Mouse (Mus musculus) megakaryocyte-erythroid progenitor cell, adult 5 weeks (primary cell): ENCODE data around the gene Smyd4. TPM values are rescaled to one million over a fixed set of nuclear protein-coding genes. Genes with fewer than 3 reads are reported as not detected.

ENCODE experiments used
- polyA plus RNA-seq: library from polyadenylated mRNA; stranded (reverse); fragments of >175 nt; gene quantifications from 2 replicates; pipeline ENCODE4 v1.2.3, GENCODE M21; 2012

The Smyd4 gene
- polyA plus RNA-seq, result 1.0 and 1.1 TPM in 2 replicates

GRCm38 (mm10) chr11:75348199-75348889, at the start of gene Smyd4, which contains the start of gene Rpa1:
TSS of gene Smyd4 (plus strand) at chr11:75348433.
TSS of gene Rpa1 (minus strand) at chr11:75348324.

DNA sequence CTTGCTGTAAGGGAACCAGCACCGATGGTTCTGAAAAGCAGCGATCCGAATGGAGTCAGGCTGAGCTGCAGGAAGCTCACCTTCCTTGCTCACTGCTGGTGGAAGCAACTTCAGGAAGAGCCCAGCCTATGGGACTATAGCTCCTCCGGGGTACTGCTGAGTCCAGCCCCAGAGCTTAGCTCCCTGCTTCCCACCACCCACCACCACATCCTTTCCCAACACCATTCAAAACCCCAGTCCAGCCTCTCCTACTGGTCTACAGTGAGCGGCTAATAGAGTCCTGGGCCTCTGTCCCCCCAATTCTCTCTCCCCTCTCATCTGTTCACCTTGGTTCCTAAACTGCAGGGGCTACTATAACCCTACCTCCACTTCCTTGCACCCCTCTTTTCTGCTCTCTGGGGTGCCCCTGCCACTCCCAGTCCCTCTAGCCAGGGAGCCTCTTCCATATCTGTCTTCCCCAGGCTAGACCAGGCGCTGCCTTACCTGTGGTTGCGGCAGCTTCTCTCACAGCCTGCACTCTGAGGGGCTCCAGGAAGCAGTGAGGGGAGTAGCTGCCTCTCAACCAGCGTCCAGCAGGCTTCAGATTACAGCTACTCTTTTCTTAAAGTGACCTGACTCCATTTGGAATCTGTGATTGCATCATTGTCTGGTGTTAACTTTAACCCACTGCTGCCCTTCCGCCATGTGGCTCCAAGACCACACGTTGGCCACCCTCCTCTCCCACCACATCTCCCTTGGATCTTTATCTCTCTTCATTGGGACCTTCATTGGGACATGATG, 74.0 kb downstream of the Smyd4 start, which contains the start of gene Serpinf1:
Gene Serpinf1, minus strand, starts transcription at position 689 of the 780 bp plus-strand sequence.

GRCm38 (mm10) chr11:75439363-75439762, 91.1 kb downstream of the Smyd4 start, which contains the start of gene Serpinf2:
TSS of gene Serpinf2 (minus strand) at chr11:75439591.

DNA sequence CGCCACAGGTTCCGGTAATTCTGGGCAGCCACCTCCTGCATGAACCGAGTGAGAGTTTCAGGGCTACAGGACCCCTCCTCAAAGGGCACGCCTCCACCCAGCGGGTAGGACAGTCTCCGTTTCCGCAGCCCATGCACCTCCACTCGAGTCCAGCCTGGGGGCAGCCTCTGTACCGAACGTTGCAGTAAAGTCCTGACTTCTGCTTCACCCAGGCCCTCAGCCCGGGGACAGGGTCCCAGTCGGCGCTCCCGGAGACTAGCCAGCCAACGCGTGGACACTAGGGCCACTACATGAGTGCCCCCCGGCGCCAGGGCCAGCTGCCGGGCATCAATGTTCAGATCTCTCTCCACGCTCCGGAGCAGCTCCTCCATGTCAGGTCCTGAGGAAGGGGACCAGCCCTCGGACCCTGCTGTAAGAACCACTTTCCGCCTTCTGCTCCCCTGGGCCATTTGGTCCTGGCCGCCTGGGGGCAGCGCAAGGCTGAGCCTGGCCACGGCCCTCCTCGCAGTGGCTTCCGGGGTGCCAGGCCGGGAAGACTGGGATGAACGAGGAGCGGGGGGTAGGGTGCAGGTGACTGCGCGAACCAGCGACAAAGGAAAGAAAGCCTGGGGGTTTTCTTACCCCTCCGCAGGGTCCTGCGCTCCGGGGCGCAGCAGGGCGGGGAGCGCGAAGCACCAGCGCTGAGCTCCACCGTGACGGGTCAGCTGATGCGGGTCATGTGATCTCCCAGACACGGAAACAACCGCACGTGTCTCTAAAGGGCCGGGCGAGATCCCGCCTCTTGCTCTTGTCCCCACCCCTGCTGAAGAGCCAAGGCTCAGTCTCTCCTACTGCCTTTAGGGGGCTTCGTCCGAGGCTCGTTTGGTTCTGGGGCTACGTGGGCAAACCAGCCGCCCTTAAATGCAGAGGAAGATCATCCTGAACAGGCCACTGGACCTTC, 106.0 kb downstream of the Smyd4 start, which contains the start of gene Wdr81:
Gene Wdr81, minus strand, starts transcription at position 727 of the 940 bp plus-strand sequence.

Other genes starting within 250 kb of the Smyd4 start
- gene Hic1, start 178.9 kb upstream of the Smyd4 start, polyA plus RNA-seq, result 1.1 and 2.2 TPM in 2 replicates
- 1.4 and 2.2 TPM in 2 replicates for gene Ovca2, start 169.6 kb upstream of the Smyd4 start, polyA plus RNA-seq
- 66.4 and 73.8 TPM in 2 replicates for gene Dph1, start 157.2 kb upstream of the Smyd4 start, polyA plus RNA-seq
- gene Rtn4rl1, start 154.7 kb upstream of the Smyd4 start, polyA plus RNA-seq, result 0.83 and 0.88 TPM in 2 replicates
- gene Rpa1, start 109 bp upstream of the Smyd4 start, polyA plus RNA-seq, result 63.7 and 70.6 TPM in 2 replicates
- gene Serpinf1, start 74.3 kb downstream of the Smyd4 start, polyA plus RNA-seq, result 70.7 and 77.3 TPM in 2 replicates
- 0.15 TPM in 1 of 2 replicates, not detected in the other for gene Serpinf2, start 91.2 kb downstream of the Smyd4 start, polyA plus RNA-seq
- gene Wdr81, start 106.3 kb downstream of the Smyd4 start, polyA plus RNA-seq, result 19.9 and 22.9 TPM in 2 replicates
- gene Tlcd2, start 113.3 kb downstream of the Smyd4 start, polyA plus RNA-seq, result 4.8 and 6.5 TPM in 2 replicates
- 39.6 and 47.9 TPM in 2 replicates for gene Prpf8, start 138.4 kb downstream of the Smyd4 start, polyA plus RNA-seq
- 1.1 and 1.7 TPM in 2 replicates for gene Rilp, start 161.7 kb downstream of the Smyd4 start, polyA plus RNA-seq
- gene Scarf1, start 165.1 kb downstream of the Smyd4 start, polyA plus RNA-seq, result 15.1 and 16.1 TPM in 2 replicates
- 11.7 and 18.5 TPM in 2 replicates for gene Slc43a2, start 183.3 kb downstream of the Smyd4 start, polyA plus RNA-seq
- 50.6 and 61.9 TPM in 2 replicates for gene Pitpna, start 239.7 kb downstream of the Smyd4 start, polyA plus RNA-seq